Mouse (Mus musculus) neural tube, embryonic 15.5 days (tissue): ENCODE data around the gene Nkapd1. TPM values are rescaled to one million over a fixed set of nuclear protein-coding genes. Genes with fewer than 3 reads are reported as not detected.

Experiments used
- ATAC-seq: fragments of 200-750 bp; cut with Nextera tagmentation; 2 replicates; pipeline ENCODE4 v1.8.0; 2017; ENCODE audit warnings: mild to moderate bottlenecking, moderate TSS enrichment, moderate library complexity; ENCODE audit not compliant: low FRiP score
- H3K27ac ChIP-seq: fragments of 300-500 bp; sonication (generic); replicated peaks from 2 replicates; pipeline ENCODE4 v1.5.1; 2015; ENCODE audit warnings: mild to moderate bottlenecking, inconsistent platforms
- H3K27me3 ChIP-seq: fragments of 300-500 bp; sonication (generic); replicated peaks from 2 replicates; pipeline ENCODE4 v1.6.1; 2015; ENCODE audit warnings: inconsistent platforms
- H3K36me3 ChIP-seq: fragments of 300-500 bp; sonication (generic); 2 replicates; pipeline ENCODE4 v1.6.1; 2015; ENCODE audit warnings: inconsistent platforms
- H3K4me1 ChIP-seq: fragments of 300-500 bp; sonication (generic); 2 replicates; pipeline ENCODE4 v1.6.1; 2015; ENCODE audit warnings: inconsistent platforms
- H3K4me2 ChIP-seq: fragments of 300-500 bp; sonication (generic); 2 replicates; pipeline ENCODE4 v1.6.1; 2015; ENCODE audit warnings: inconsistent platforms, mild to moderate bottlenecking, moderate library complexity
- H3K4me3 ChIP-seq: fragments of 300-500 bp; sonication (generic); replicated peaks from 2 replicates; pipeline ENCODE4 v1.5.1; 2015; ENCODE audit warnings: mild to moderate bottlenecking, inconsistent platforms
- H3K9ac ChIP-seq: fragments of 300-500 bp; sonication (generic); replicated peaks from 2 replicates; pipeline ENCODE4 v1.6.1; 2015; ENCODE audit warnings: mild to moderate bottlenecking, inconsistent platforms
- H3K9me3 ChIP-seq: fragments of 300-500 bp; sonication (generic); replicated peaks from 2 replicates; pipeline ENCODE4 v1.6.1; 2016; ENCODE audit warnings: inconsistent platforms
- WGBS: fragments of 180-500 bp; shearing (Covaris S2); methylation state at CpG from one replicate; pipeline ENCODE4 v1.1.7; 2015; ENCODE audit warnings: mixed read lengths; 5-methylcytosine and 5-hydroxymethylcytosine counted together
- polyA plus RNA-seq: library from polyadenylated mRNA; unstranded; fragments of >200 nt; fragmentation: Nextera tagmentation; extraction: Ambion mirVana; gene quantifications from 2 replicates; pipeline ENCODE4 v1.2.1, GENCODE M21; 2015

Gene Nkapd1
- polyA plus RNA-seq, 1 experiment from 2014 or later: 18.0 TPM

DNA sequence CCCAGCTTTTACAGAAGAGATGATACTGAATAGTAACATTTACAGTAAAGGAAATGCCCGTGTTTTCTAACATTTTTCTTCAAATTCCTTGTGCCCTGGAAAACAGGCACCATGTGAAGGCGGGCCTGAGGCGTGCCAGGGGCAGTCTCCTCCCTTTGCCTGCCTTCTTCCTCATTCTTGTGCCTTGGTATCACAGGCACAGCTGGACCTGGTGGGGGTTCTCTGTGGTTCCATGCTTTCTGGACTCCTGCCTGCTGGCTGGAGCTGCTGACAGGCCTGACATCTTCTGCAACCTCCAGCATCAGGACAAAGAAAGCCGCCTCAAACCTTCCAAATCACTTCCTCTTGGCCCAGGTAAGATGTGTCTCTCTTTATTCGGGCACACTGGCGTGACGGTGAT is 52.1 kb downstream of the Nkapd1 start:
- no peak for ATAC-seq
- no peak overlapping the region for H3K9ac ChIP-seq
- H3K4me1 ChIP-seq: no peaks in the 10 kb centered on the region
- no peaks in the 10 kb centered on the region for H3K36me3 ChIP-seq
- H3K9me3 ChIP-seq: no peaks in the 10 kb centered on the region
- no peak overlapping the region for H3K4me3 ChIP-seq
- H3K27ac ChIP-seq: no peak overlapping the region
- H3K27me3 ChIP-seq: no peaks in the 10 kb centered on the region
- 80% methylated on average over 7 of the region's 7 CpGs for WGBS
- no peak overlapping the region for H3K4me2 ChIP-seq

DNA sequence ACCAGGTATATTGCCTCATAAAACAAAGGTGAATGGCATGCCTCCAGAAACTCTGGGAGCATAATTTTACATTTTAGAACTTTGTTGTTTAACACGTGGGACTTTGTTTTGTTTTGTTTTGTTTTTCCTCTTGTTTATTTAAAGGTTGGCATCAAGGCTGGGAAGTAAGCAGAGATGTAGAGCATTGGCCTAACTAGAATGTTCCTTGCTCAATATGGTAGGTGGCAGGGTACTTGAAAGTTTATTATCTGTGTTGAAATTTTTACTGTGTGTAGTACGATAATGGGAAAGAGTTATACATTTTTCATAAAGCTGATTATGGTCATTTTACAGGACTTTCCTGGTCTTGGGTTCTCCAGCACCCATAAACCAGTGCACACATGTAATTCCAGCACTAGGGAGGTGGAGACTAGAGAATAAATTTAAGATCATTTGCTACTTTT is 55.3 kb downstream of the Nkapd1 start:
- no peak for ATAC-seq
- WGBS: 89% methylated on average over 2 of the region's 2 CpGs
- H3K27ac ChIP-seq: no peak overlapping the region

DNA sequence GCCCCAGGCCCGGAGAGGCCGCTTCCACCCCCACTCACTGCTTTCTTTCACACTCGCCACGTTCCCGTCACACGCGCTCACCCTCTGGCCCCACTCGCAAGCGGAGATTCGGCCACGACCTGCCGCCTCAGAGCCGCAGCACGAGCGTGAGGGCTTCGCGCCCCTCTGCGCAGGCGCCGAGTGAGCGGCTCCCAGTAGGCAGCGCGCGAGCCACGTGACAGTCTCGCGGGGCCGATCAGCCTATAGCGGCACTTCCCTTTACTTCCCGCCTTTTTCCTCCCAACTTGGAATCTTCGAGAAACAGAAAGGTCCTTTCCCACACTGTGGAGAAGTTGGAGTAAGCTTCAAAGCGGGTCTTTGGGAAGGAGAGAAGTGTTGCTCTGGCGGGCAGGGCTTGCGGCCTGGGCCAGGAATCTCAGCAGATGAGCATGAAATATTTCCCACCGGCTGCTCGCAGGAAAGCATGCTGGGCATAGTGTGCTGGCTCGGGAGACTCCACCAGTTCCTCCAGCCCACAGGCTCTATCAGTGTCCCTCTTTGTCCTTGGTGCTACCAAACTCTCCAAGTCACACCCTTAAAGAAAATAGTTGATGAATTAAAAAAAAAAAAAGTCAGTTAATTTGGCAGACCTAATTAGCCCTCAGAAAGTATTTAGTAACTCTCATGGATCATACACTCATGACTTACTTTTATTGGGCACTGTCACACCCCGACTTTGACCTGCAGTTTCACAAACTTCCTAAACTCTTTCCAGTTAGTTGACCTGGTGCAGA is 55.9 kb downstream of the Nkapd1 start, which contains the start of gene Tex12:
TSS of gene Tex12 (minus strand) at position 181 of the 773 bp plus-strand sequence.
- Histone ChIP-seq H3K9me3 (no peaks in the 10 kb centered on the region), H3K27me3 (no peaks in the 10 kb centered on the region), H3K9ac (no peak within 1 kb of the TSS), H3K27ac (no peak within 1 kb of the TSS), H3K36me3 (no peaks in the 10 kb centered on the region), H3K4me1 (no peaks in the 10 kb centered on the region), H3K4me3 (no peak within 1 kb of the TSS), H3K4me2 (no peak within 1 kb of the TSS)
- WGBS: 86% methylated on average over 38 of the region's 38 CpGs
- ATAC-seq: no peak

More for the DNA sequence above, 55.3 kb downstream of the Nkapd1 start:
- Histone ChIP-seq H3K36me3 (no peaks in the 10 kb centered on the region), H3K9me3 (no peaks in the 10 kb centered on the region), H3K4me1 (no peaks in the 10 kb centered on the region), H3K4me2 (no peak overlapping the region), H3K9ac (no peak overlapping the region), H3K27me3 (no peaks in the 10 kb centered on the region), H3K4me3 (no peak overlapping the region)

Other genes starting within 250 kb of the Nkapd1 start
- 0.72 and 2.1 TPM in 2 replicates for gene Plet1, start 122.9 kb downstream of the Nkapd1 start, polyA plus RNA-seq
- 109 and 113 TPM in 2 replicates for gene Pts, start 88.7 kb downstream of the Nkapd1 start, polyA plus RNA-seq
- 16.8 and 18.2 TPM in 2 replicates for gene Il18, start 62.6 kb downstream of the Nkapd1 start, polyA plus RNA-seq
- gene Bco2, start 62.3 kb downstream of the Nkapd1 start, polyA plus RNA-seq: 0.15 and 0.41 TPM in 2 replicates
- gene Tex12, start 56.1 kb downstream of the Nkapd1 start, polyA plus RNA-seq: 0.23 and 0.24 TPM in 2 replicates
- gene Sdhd, start 13.7 kb downstream of the Nkapd1 start, polyA plus RNA-seq: 298 and 311 TPM in 2 replicates
- gene Timm8b, start 13.6 kb downstream of the Nkapd1 start, polyA plus RNA-seq: 341 and 407 TPM in 2 replicates
- 4.1 and 4.6 TPM in 2 replicates for gene Pih1d2, start 143 bp downstream of the Nkapd1 start, polyA plus RNA-seq
- 58.6 and 61.7 TPM in 2 replicates for gene Dlat, start 42.3 kb upstream of the Nkapd1 start, polyA plus RNA-seq
- 28.3 and 30.4 TPM in 2 replicates for gene Dixdc1, start 122.1 kb upstream of the Nkapd1 start, polyA plus RNA-seq
- 2.3 and 3.3 TPM in 2 replicates for gene 2310030G06Rik, start 129.1 kb upstream of the Nkapd1 start, polyA plus RNA-seq
- 24.7 and 28.2 TPM in 2 replicates for gene Cryab, start 133.9 kb upstream of the Nkapd1 start, polyA plus RNA-seq
- gene Hspb2, start 134.9 kb upstream of the Nkapd1 start, polyA plus RNA-seq: 4.9 and 6.6 TPM in 2 replicates
- gene Fdxacb1, start 150.8 kb upstream of the Nkapd1 start, polyA plus RNA-seq: 9.0 and 10.8 TPM in 2 replicates
- gene Alg9, start 157.6 kb upstream of the Nkapd1 start, polyA plus RNA-seq: 53.9 and 62.9 TPM in 2 replicates
- 50.9 and 58.4 TPM in 2 replicates for gene 1110032A03Rik, start 158.1 kb upstream of the Nkapd1 start, polyA plus RNA-seq
- gene Ppp2r1b, start 227.8 kb upstream of the Nkapd1 start, polyA plus RNA-seq: 43.8 and 50.8 TPM in 2 replicates